Mouse (Mus musculus) CH12.LX (cell line): ENCODE measurements around the gene Lmna.

ENCODE experiments used
- CTCF ChIP-seq, 2 experiments: IDR thresholded peaks in 1 of 2; conservative IDR thresholded peaks in 1 of 2; 2 replicates each; pipeline ENCODE4 v1.5.1; 2011 to 2012; ENCODE audit warnings: low read depth in 2 of 2, low read length in 2 of 2, improper control_type of control experiment in 1 of 2, inconsistent platforms in 1 of 2, mild to moderate bottlenecking in 1 of 2, moderate library complexity in 1 of 2
- E2F4 ChIP-seq: IDR thresholded peaks from 2 replicates; pipeline ENCODE4 v1.6.1; 2011; ENCODE audit warnings: low read depth, low read length, improper control_type of control experiment; ENCODE audit not compliant: insufficient replicate concordance
- EP300 ChIP-seq: IDR thresholded peaks from 2 replicates; pipeline ENCODE4 v1.6.1; 2011; ENCODE audit warnings: low read length, improper control_type of control experiment
- JUND ChIP-seq: conservative IDR thresholded peaks from 2 replicates; pipeline ENCODE4 v1.6.1; 2011; ENCODE audit warnings: low read depth, low read length, improper control_type of control experiment
- POLR2A ChIP-seq: IDR thresholded peaks from 2 replicates; pipeline ENCODE4 v1.6.1; 2011; ENCODE audit warnings: low read depth, mild to moderate bottlenecking, improper control_type of control experiment, low read length
- RAD21 ChIP-seq: IDR thresholded peaks from 2 replicates; pipeline ENCODE4 v1.6.1; 2011; ENCODE audit warnings: low read depth, mild to moderate bottlenecking, low read length, improper control_type of control experiment, moderate library complexity
- TCF12 ChIP-seq: IDR thresholded peaks from 2 replicates; pipeline ENCODE4 v1.6.1; 2014; ENCODE audit warnings: low read depth, mild to moderate bottlenecking, inconsistent platforms, low read length, improper control_type of control experiment

GRCm38 (mm10) chr3:88469466-88469865 is 40.3 kb downstream of the Lmna start:
- TF ChIP-seq POLR2A = no peak
- no peak for TF ChIP-seq CTCF (conservative IDR thresholded peaks at IDR 0.05 in 1 of 2, IDR thresholded peaks at IDR 0.05 in 1 of 2; ENCODE audit: low read depth in 2 of 2, low read length in 2 of 2)
- TF ChIP-seq JUND = no peak
- no peak for TF ChIP-seq TCF12
- TF ChIP-seq EP300 = no peak
- TF ChIP-seq RAD21 = no peak
- no peak for TF ChIP-seq E2F4
